Mouse (Mus musculus) midbrain, embryonic 14.5 days (tissue): ENCODE results near the gene Bmp10. TPM values are rescaled to one million over a fixed set of nuclear protein-coding genes. Genes with fewer than 3 reads are reported as not detected.

Experiments used
- ATAC-seq: fragments of 200-750 bp; cut with Nextera tagmentation; 2 replicates; pipeline ENCODE4 v1.8.0; 2017; ENCODE audit warnings: moderate number of reproducible peaks, moderate library complexity; ENCODE audit not compliant: low FRiP score, low TSS enrichment
- DNase-seq: peaks from one replicate; pipeline ENCODE4 v3.0.0-alpha.2; 2015
- H3K27ac ChIP-seq: fragments of 300-500 bp; sonication (generic); replicated peaks from 2 replicates; pipeline ENCODE4 v1.5.1; 2014; ENCODE audit warnings: mild to moderate bottlenecking, low read depth, low read length, moderate library complexity
- H3K27me3 ChIP-seq: fragments of 300-500 bp; sonication (generic); 2 replicates; pipeline ENCODE4 v1.6.1; 2014; ENCODE audit warnings: low read length, control low read depth, mixed read lengths; ENCODE audit not compliant: control insufficient read depth, insufficient read depth
- H3K36me3 ChIP-seq: fragments of 300-500 bp; sonication (generic); 2 replicates; pipeline ENCODE4 v1.6.1; 2014; ENCODE audit warnings: low read length, control low read depth; ENCODE audit not compliant: control insufficient read depth, insufficient read depth
- H3K4me1 ChIP-seq: fragments of 300-500 bp; sonication (generic); 2 replicates; pipeline ENCODE4 v1.6.1; 2014; ENCODE audit warnings: mild to moderate bottlenecking, antibody characterized with exemption, low read length, control low read depth; ENCODE audit not compliant: control insufficient read depth, insufficient read depth
- H3K4me2 ChIP-seq: fragments of 300-500 bp; sonication (generic); 2 replicates; pipeline ENCODE4 v1.6.1; 2014; ENCODE audit warnings: mild to moderate bottlenecking, low read length, moderate library complexity
- H3K4me3 ChIP-seq: fragments of 300-500 bp; sonication (generic); replicated peaks from 2 replicates; pipeline ENCODE4 v1.5.1; 2014; ENCODE audit warnings: low read depth, low read length
- H3K9ac ChIP-seq: fragments of 300-500 bp; sonication (generic); replicated peaks from 2 replicates; pipeline ENCODE4 v1.6.1; 2014; ENCODE audit warnings: mild to moderate bottlenecking, low read length, moderate library complexity
- H3K9me3 ChIP-seq: fragments of 300-500 bp; sonication (generic); 2 replicates; pipeline ENCODE4 v1.6.1; 2016; ENCODE audit warnings: low read length, control low read depth, mixed read lengths; ENCODE audit not compliant: control insufficient read depth
- WGBS: fragments of 180-500 bp; shearing (Covaris S2); extraction: QIAGEN DNeasy Blood & Tissue Kit; methylation state at CpG from one replicate; pipeline ENCODE4 v1.1.7; 2014; 5-methylcytosine and 5-hydroxymethylcytosine counted together
- polyA plus RNA-seq: library from polyadenylated mRNA; unstranded; fragments of >200 nt; fragmentation: Nextera tagmentation; extraction: Ambion mirVana; gene quantifications from 2 replicates; pipeline ENCODE4 v1.2.1, GENCODE M21; 2014

The Bmp10 gene
- polyA plus RNA-seq: not detected in 2 replicates

DNA sequence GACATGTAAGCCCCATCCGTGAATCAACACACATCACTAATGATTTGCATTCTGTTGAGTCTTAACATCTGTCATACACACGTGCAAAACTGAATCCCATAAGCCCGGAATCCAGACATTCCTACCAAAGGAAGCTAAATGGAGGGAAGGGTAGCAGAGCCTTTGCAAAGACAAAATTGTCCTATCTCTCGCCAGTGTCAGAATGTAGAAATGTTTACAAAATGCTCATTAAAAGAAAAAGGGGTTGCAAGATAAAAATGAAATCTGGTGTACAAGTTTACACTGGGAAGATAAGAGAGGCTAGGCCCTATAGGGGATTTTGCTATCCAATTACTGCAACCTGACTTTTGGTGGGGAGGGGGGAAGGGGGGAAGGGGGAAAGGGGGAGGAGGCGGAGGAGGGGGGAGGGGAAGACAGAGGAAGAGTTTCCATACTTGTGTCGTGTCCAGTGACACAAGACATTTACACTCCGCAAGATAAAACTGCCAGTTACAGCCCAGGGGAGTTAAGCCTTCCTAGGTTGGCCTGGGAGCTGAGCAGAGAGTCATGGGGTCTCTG, at the start of gene Bmp10:
Gene Bmp10 (plus strand): TSS at position 508 of the 558 bp plus-strand sequence.
- no peak for ATAC-seq
- Histone ChIP-seq H3K4me2 (no peak within 1 kb of the TSS), H3K9ac (no peak within 1 kb of the TSS), H3K27ac (no peak within 1 kb of the TSS), H3K9me3 (no peaks in the 10 kb centered on the region), H3K27me3 (no peaks in the 10 kb centered on the region), H3K4me3 (no peak within 1 kb of the TSS), H3K36me3 (no peaks in the 10 kb centered on the region), H3K4me1 (no peaks in the 10 kb centered on the region)
- 78% methylated on average over 7 of the region's 7 CpGs for WGBS
- no peak for DNase-seq

DNA sequence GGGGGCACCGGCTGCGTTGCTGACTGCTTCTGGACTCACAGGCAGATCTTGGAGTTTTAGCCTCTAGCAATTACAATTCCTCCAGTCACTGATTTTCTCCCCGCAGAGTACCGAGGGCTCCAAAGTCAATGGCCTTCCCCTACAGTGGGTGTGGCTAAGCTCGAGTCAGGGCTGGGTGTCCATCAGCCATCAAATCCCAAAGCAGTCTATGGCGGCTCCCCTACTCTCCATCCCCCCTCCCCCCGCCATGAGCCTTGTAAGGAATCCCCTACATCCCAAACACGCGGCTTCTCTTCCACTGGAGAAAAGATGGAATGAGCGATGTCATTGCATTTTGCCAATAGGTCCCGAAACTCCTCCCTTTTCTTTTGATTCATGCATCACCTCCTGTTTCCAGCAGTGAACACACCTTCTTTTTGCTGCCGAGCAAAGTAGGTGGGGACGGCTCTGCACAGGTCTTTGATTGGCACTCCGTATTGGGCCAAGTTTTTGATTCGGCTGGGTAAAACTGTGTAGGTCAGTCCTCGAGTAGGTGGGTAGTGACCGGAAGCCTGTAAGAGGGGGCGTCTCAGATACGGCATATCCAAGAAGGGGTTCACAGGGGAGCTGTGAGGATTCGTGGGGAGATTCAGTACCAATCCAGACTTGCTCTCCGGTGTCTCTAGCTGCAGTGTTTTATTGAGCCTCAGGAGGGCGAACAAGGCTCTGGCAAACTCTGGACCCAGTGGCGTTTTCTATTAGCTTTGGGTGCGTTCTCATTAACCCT, 44.7 kb upstream of the Bmp10 start:
- peak overlapping the region; percentile 22 for H3K4me3 ChIP-seq
- H3K36me3 ChIP-seq: no peaks in the 10 kb centered on the region
- 0 out of 2 replicates have a peak, but pooled peaks cover 5% of the 10 kb centered on the region for H3K4me1 ChIP-seq
- no peaks in the 10 kb centered on the region for H3K9me3 ChIP-seq
- ATAC-seq (no peak), DNase-seq (peak; percentile 68)
- WGBS: 9% methylated on average over 24 of the region's 24 CpGs
- H3K4me2 ChIP-seq: peak overlapping the region; percentile 49
- H3K27ac ChIP-seq: no peak overlapping the region
- H3K27me3 ChIP-seq: no peaks in the 10 kb centered on the region
- no peak overlapping the region; the same call in 1 of the 2 replicates for H3K9ac ChIP-seq

DNA sequence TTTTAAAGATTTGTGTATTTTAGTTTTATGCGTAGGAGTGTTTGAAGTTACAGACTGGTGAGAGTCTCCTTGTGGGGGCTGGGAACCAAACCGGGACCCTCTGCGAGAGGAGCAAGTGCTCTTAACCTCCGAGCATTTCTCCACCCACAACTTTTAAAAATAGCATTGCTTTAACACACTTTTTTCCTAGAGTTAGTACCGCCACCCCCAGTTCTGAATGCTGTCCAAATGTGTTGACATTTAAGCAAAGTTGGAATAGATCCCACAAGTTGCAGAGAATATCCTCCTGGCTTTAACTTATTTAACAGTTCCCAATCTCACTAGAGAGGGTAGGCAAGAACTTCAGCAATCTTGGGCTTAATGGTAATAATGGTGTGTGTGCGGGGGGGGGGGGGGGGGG, 44.0 kb upstream of the Bmp10 start:
- H3K9me3 ChIP-seq: no peaks in the 10 kb centered on the region
- DNase-seq (no peak), ATAC-seq (no peak)
- no peaks in the 10 kb centered on the region for H3K36me3 ChIP-seq
- WGBS: 65% methylated on average over 6 of the region's 6 CpGs
- H3K4me3 ChIP-seq: no peak overlapping the region
- H3K4me1 ChIP-seq: 0 out of 2 replicates have a peak, but pooled peaks cover 10% of the 10 kb centered on the region
- no peak overlapping the region for H3K9ac ChIP-seq
- no peak overlapping the region for H3K27ac ChIP-seq
- peak overlapping the region; percentile 49 for H3K4me2 ChIP-seq
- H3K27me3 ChIP-seq: no peaks in the 10 kb centered on the region

DNA sequence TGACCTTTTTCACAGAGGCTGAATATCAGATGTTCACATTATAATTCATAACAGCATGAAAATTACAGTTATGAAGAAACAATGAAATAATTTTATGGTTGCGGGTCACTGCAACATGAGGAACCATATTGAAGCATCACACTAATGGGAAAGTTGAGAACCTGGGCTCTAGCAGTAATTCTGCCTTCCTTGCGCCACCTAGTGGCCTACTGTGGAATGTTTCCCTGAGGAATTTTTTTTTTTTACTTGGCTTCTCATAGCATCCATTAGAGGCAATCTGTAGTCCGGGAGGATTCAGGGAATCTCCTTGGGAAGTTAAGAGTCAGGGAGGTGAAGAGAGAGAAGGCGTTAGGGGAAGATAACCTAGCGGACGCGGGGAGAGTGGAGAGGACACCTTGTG, 42.6 kb upstream of the Bmp10 start:
- ATAC-seq: no peak

DNA sequence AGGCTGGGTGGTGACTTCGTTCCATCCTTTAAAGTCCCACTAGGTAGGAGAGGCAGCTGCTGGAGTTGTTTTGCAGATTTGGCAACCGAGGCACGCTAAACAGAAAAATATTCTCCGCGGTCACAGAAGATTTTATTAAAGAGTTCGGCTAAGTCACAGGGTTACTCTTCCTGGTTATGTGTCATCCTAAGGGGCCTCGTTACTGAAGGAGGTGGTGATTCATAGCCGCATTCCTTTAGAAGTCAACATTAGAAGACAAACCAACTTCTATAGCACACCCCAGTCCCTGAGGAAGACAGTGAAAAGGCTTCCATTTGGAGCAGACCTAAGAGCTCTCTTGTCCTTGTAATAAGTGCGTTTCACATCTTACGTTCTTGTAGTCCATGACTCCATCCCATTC, 42.1 kb upstream of the Bmp10 start:
- no peaks in the 10 kb centered on the region for H3K27me3 ChIP-seq
- H3K27ac ChIP-seq: no peak overlapping the region
- no peak overlapping the region for H3K4me3 ChIP-seq
- no peak overlapping the region for H3K4me2 ChIP-seq
- no peaks in the 10 kb centered on the region for H3K9me3 ChIP-seq
- H3K9ac ChIP-seq: no peak overlapping the region
- no peak for DNase-seq
- ATAC-seq: no peak
- H3K36me3 ChIP-seq: no peaks in the 10 kb centered on the region
- H3K4me1 ChIP-seq: 0 out of 2 replicates have a peak, but pooled peaks cover 10% of the 10 kb centered on the region
- WGBS: 82% methylated on average over 10 of the region's 10 CpGs

More for the DNA sequence above, 42.6 kb upstream of the Bmp10 start:
- no peaks in the 10 kb centered on the region for H3K27me3 ChIP-seq
- H3K4me1 ChIP-seq: 0 out of 2 replicates have a peak, but pooled peaks cover 10% of the 10 kb centered on the region
- H3K27ac ChIP-seq: no peak overlapping the region
- no peak overlapping the region for H3K9ac ChIP-seq
- peak; percentile 89 for DNase-seq
- no peak overlapping the region for H3K4me2 ChIP-seq
- WGBS: 11% methylated on average over 7 of the region's 7 CpGs
- no peaks in the 10 kb centered on the region for H3K9me3 ChIP-seq
- H3K36me3 ChIP-seq: no peaks in the 10 kb centered on the region
- no peak overlapping the region for H3K4me3 ChIP-seq

DNA sequence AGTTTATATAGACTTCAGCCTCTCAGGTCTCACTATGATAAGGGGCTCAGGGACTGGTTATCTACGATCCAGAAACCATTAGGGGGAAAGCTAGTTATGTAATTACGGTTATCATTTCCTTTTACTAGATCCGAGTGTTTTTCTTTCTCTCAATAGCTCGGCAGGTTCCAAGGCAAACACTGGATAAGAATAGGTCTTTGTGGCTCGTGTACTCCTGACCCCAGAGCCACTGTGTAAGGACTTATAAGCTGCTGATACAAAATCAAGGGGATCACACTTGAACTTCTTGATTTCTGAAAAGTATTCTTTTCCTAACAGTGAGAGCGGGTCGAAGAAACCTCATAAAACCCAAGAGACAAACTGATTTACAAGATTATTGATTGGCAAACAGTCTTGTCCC, 39.9 kb upstream of the Bmp10 start, which contains the start of gene Gkn3:
Gene Gkn3 (minus strand): TSS at position 59 of the 400 bp plus-strand sequence.
- Histone ChIP-seq H3K36me3 (no peaks in the 10 kb centered on the region), H3K27ac (no peak within 1 kb of the TSS), H3K9me3 (no peaks in the 10 kb centered on the region), H3K4me1 (0 out of 2 replicates have a peak, but pooled peaks cover 9% of the 10 kb centered on the region), H3K9ac (no peak within 1 kb of the TSS), H3K4me3 (no peak within 1 kb of the TSS), H3K4me2 (no peak within 1 kb of the TSS), H3K27me3 (no peaks in the 10 kb centered on the region)
- ATAC-seq (no peak), DNase-seq (no peak)
- 65% methylated on average over 7 of the region's 7 CpGs for WGBS

DNA sequence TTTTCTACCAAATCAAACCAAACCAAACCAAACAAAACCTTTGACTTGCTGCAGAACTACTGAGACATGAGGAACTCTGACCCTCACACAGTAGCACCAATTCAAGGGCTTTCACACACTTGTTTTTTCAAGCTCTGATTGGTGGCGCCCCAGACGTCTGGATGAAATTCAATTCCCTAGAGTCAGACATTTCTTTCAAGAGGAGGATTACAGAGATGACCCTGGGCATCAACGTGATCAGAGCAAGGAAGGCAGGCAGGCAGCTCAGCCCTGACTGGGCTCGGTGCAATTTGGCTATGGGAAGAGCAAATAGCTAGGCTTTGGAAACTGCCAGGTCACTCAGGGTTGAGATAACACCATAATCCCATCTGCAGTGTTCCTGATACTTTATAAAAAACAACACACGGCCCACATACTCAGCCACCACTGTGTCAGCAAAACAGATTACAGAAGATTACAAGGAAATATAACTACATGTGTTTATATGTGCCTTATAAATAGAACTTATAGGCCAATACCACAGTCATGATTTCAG, 39.3 kb upstream of the Bmp10 start:
- Histone ChIP-seq H3K27me3 (no peaks in the 10 kb centered on the region), H3K9ac (no peak overlapping the region), H3K4me3 (no peak overlapping the region), H3K36me3 (no peaks in the 10 kb centered on the region), H3K9me3 (no peaks in the 10 kb centered on the region), H3K4me2 (no peak overlapping the region), H3K27ac (no peak overlapping the region), H3K4me1 (0 out of 2 replicates have a peak, but pooled peaks cover 4% of the 10 kb centered on the region)
- DNase-seq (no peak), ATAC-seq (no peak)
- WGBS: 33% methylated on average over 5 of the region's 5 CpGs

DNA sequence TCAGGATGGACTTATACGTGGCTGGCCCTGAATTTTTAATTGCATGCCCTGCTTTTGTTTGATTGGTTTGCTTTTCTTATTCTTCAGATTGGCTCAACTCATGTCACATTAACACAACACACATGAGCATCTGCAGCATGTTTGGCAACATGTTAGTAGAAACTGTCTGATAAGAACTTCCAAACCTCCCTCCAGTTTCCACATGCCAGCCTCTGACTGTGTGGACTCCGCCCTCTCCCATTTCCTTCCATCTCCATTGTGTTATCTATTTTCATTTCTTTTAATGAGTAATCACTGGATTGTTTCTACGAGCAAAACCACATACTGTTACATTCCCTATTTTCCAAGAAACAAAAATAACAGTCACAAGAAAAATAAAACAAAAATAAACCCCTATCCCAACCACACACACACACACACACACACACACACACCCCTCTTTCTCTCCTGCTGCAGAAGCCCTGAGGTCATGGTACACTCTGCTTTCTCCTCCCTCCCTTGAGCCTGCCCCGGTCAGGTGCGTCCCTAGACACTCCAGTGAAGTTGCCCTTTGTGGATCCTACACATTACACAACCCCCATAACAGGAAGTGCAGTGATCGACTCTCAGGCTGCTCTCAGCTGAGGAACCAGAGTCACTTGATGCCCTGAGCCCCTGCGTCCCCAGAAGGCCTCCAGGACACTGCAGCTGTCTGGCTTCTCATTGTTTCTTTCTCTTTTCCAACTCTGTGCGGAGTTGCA, 35.2 kb upstream of the Bmp10 start:
- no peak overlapping the region for H3K27ac ChIP-seq
- H3K36me3 ChIP-seq: no peaks in the 10 kb centered on the region
- H3K27me3 ChIP-seq: no peaks in the 10 kb centered on the region
- DNase-seq (no peak), ATAC-seq (no peak)
- H3K4me2 ChIP-seq: no peak overlapping the region
- 78% methylated on average over 8 of the region's 8 CpGs for WGBS
- H3K4me1 ChIP-seq: 0 out of 2 replicates have a peak, but pooled peaks cover 4% of the 10 kb centered on the region
- H3K9me3 ChIP-seq: no peaks in the 10 kb centered on the region
- no peak overlapping the region for H3K4me3 ChIP-seq
- H3K9ac ChIP-seq: no peak overlapping the region
